In genomic region chr13:105223147-105223546, GRCm38 (mm10) we compare ENCODE assay signal across 9 mouse cellular contexts.
DNase-seq lines count a peak whose midpoint lies in the region; ATAC-seq and TF ChIP-seq lines count a peak whose summit lies in the region.
"Had no signal": no experiment of that assay in that cellular context is flagged by ENCODE, and none has a peak within 500 bp of the region (broad histone marks: within the 10 kb centered on the region; RNA-seq: fewer than 3 reads in every experiment).

No protein-coding gene starts in this region.

- H3K9me3 ChIP-seq in lung, embryonic 14.5 days (ENCODE audit: low read depth, low read length), result no peaks in the 10 kb centered on the region
- H3K9me3 ChIP-seq in kidney, embryonic 16.5 days (ENCODE audit: low read length), result no peaks in the 10 kb centered on the region
- H3K9me3 ChIP-seq: liver, embryonic 15.5 days had no signal

- TF ChIP-seq CTCF in lung, embryonic 14.5 days (IDR thresholded peaks at IDR 0.05; ENCODE audit: low read depth), result peak; percentile 69

- peak; percentile 57 for DNase-seq in embryo, embryonic 10 days (ENCODE audit: low spot score)
- no peak for DNase-seq in embryo, embryonic 9.5 days (ENCODE audit: extremely low spot score)
- peak; percentile 55 for DNase-seq in lung, embryonic 14.5 days
- DNase-seq in lung, postnatal 14 days, result no peak
- peak; percentile 53 to 56 for DNase-seq in cerebellum, postnatal 10 days
- DNase-seq in retina, postnatal 1 day, result peak; percentile 11
- no peak for DNase-seq in B cell, adult 2 months

- no peaks in the 10 kb centered on the region for H3K27me3 ChIP-seq in lung, embryonic 14.5 days (ENCODE audit: insufficient read depth, low read length)
- no peaks in the 10 kb centered on the region for H3K27me3 ChIP-seq in kidney, embryonic 16.5 days (ENCODE audit: insufficient read depth, low read length)
- H3K27me3 ChIP-seq: liver, embryonic 15.5 days had no signal

- H3K4me1 ChIP-seq in lung, embryonic 14.5 days (ENCODE audit: insufficient read depth), result no peaks in the 10 kb centered on the region
- H3K4me1 ChIP-seq in kidney, embryonic 16.5 days (ENCODE audit: insufficient read depth, low read length), result no peaks in the 10 kb centered on the region
- H3K4me1 ChIP-seq: liver, embryonic 15.5 days had no signal

- H3K4me3 ChIP-seq in lung, embryonic 14.5 days (ENCODE audit: low read depth, low read length), result no peak overlapping the region
- no peak overlapping the region for H3K4me3 ChIP-seq in kidney, embryonic 16.5 days (ENCODE audit: low read length)
- H3K4me3 ChIP-seq: liver, embryonic 15.5 days had no signal

- ATAC-seq in lung, embryonic 14.5 days (ENCODE audit: insufficient read depth), result no peak; the same call in 1 of the 2 replicates
- ATAC-seq in kidney, embryonic 16.5 days (ENCODE audit: low FRiP score, low TSS enrichment), result peak; percentile 73; the same call in 1 of the 2 replicates

- H3K27ac ChIP-seq in lung, embryonic 14.5 days (ENCODE audit: low read depth), result no peak overlapping the region
- H3K27ac ChIP-seq in kidney, embryonic 16.5 days (ENCODE audit: low read length), result no peak overlapping the region
- H3K27ac ChIP-seq: liver, embryonic 15.5 days had no signal

- H3K4me2 ChIP-seq in lung, embryonic 14.5 days, result no peak overlapping the region
- no peak overlapping the region for H3K4me2 ChIP-seq in kidney, embryonic 16.5 days (replicated peaks; ENCODE audit: low read depth, low read length)
- H3K4me2 ChIP-seq: liver, embryonic 15.5 days had no signal

- no peaks in the 10 kb centered on the region for H3K36me3 ChIP-seq in lung, embryonic 14.5 days (ENCODE audit: insufficient read depth)
- no peaks in the 10 kb centered on the region for H3K36me3 ChIP-seq in kidney, embryonic 16.5 days (ENCODE audit: insufficient read depth, low read length)
- H3K36me3 ChIP-seq: liver, embryonic 15.5 days had no signal

- WGBS in lung, embryonic 14.5 days, result 67% methylated on average over 3 of the region's 3 CpGs
- 65% methylated on average over 3 of the region's 3 CpGs for WGBS in kidney, embryonic 16.5 days

- no peak overlapping the region for H3K9ac ChIP-seq in lung, embryonic 14.5 days
- H3K9ac ChIP-seq in kidney, embryonic 16.5 days (replicated peaks; ENCODE audit: low read length), result no peak overlapping the region
- H3K9ac ChIP-seq: liver, embryonic 15.5 days had no signal

Comparison
In these comparisons a context has a peak if more than half of its experiments do, and no peak if none do; other contexts are left out.
1. DNase-seq: peak in embryo, embryonic 10 days (single experiment), lung, embryonic 14.5 days (single experiment), cerebellum, postnatal 10 days (2 of 2) and retina, postnatal 1 day (single experiment); none in embryo, embryonic 9.5 days (single experiment), lung, postnatal 14 days (single experiment) and B cell, adult 2 months (0 of 2).